Mouse (Mus musculus) kidney, postnatal 4 days (tissue): Measurements from ENCODE around the gene Pih1d1.

Experiments
- DNase-seq, 2 experiments: peaks; one replicate each; pipeline ENCODE4 v3.0.0; 2021; ENCODE audit warnings: mixed read lengths in 2 of 2

Gene Pih1d1

GRCm38 (mm10) chr7:45126844-45127699 is 27.0 kb upstream of the Pih1d1 start:
- peak in 1 of 2 experiments; percentile 48 for DNase-seq

- no peak for DNase-seq
These were observed 26.3 kb upstream of the Pih1d1 start for GRCm38 (mm10) chr7:45127700-45128224.

- DNase-seq = peak; percentile 97 to 99
These were observed 25.4 kb upstream of the Pih1d1 start, which contains the start of gene Rpl13a for GRCm38 (mm10) chr7:45128624-45129246. TSS of gene Rpl13a (minus strand) at chr7:45128761.

GRCm38 (mm10) chr7:45129318-45129717 is 24.8 kb upstream of the Pih1d1 start:
- peak; percentile 70 to 79 for DNase-seq

GRCm38 (mm10) chr7:45129776-45130512 is 24.2 kb upstream of the Pih1d1 start:
- no peak for DNase-seq

GRCm38 (mm10) chr7:45131850-45132249 is 22.3 kb upstream of the Pih1d1 start:
- no peak for DNase-seq

GRCm38 (mm10) chr7:45133446-45134159 is 20.5 kb upstream of the Pih1d1 start:
- no peak for DNase-seq

- DNase-seq = peak; percentile 76 to 84
These were observed 19.5 kb upstream of the Pih1d1 start for GRCm38 (mm10) chr7:45134544-45135026.

GRCm38 (mm10) chr7:45135370-45135769 is 18.7 kb upstream of the Pih1d1 start:
- DNase-seq = no peak

- peak; percentile 91 to 94 for DNase-seq
These were observed 18.0 kb upstream of the Pih1d1 start, which contains the start of the genes Gm45713 and Flt3l for GRCm38 (mm10) chr7:45135993-45136567. TSS of gene Gm45713 (minus strand) at chr7:45136231. TSS of gene Flt3l (minus strand) at chr7:45136432.

GRCm38 (mm10) chr7:45137171-45138006 is 16.7 kb upstream of the Pih1d1 start:
- DNase-seq = no peak

- DNase-seq = no peak
These were observed 15.7 kb upstream of the Pih1d1 start for GRCm38 (mm10) chr7:45138403-45138802.

GRCm38 (mm10) chr7:45139904-45140723 is 14.0 kb upstream of the Pih1d1 start:
- no peak for DNase-seq

GRCm38 (mm10) chr7:45141319-45141718 is 12.8 kb upstream of the Pih1d1 start:
- DNase-seq = no peak

GRCm38 (mm10) chr7:45141914-45142313 is 12.2 kb upstream of the Pih1d1 start:
- no peak for DNase-seq

GRCm38 (mm10) chr7:45144368-45145174 is 9.5 kb upstream of the Pih1d1 start:
- peak in 1 of 2 experiments; percentile 32 for DNase-seq

GRCm38 (mm10) chr7:45145460-45145859 is 8.6 kb upstream of the Pih1d1 start:
- DNase-seq = no peak

- DNase-seq = no peak
These were observed 6.8 kb upstream of the Pih1d1 start for GRCm38 (mm10) chr7:45147267-45147666.

GRCm38 (mm10) chr7:45147899-45148298 is 6.2 kb upstream of the Pih1d1 start:
- DNase-seq = peak in 1 of 2 experiments; percentile 53
